Mouse (Mus musculus): ENCODE results near the gene Slc2a4. TPM values are rescaled to one million over a fixed set of nuclear protein-coding genes. Genes with fewer than 3 reads are reported as not detected.
"Not testable (repeated sequence)": the region's sequence is repeated elsewhere in the genome, so short reads cannot be mapped to it uniquely, and the experiment has no call there.

The Slc2a4 gene
- polyA plus RNA-seq, 1 experiment from 2014 or later: 29.2 TPM

- no peaks in the 10 kb centered on the region for H3K27me3 ChIP-seq
- peaks cover 18% of the 10 kb centered on the region for H3K36me3 ChIP-seq
- H3K4me1 ChIP-seq: peaks cover 26% of the 10 kb centered on the region
- WGBS: 59% methylated on average over 3 of the region's 3 CpGs
- peak overlapping the region; percentile 90 for H3K4me3 ChIP-seq
- H3K4me2 ChIP-seq (replicated peaks): peak overlapping the region; percentile 88
- no peak for ATAC-seq (ENCODE audit: low FRiP score, low read depth)
- H3K9ac ChIP-seq: 0 out of 2 replicates have a peak overlapping the region, but pooled peaks have one; percentile 19
- no peaks in the 10 kb centered on the region for H3K9me3 ChIP-seq
- H3K27ac ChIP-seq: peak overlapping the region; percentile 97; the same call in 1 of the 2 replicates
Observed at GRCm38 (mm10) chr11:69922796-69923195, 25.2 kb downstream of the Slc2a4 start.

- H3K4me1 ChIP-seq: peaks cover 26% of the 10 kb centered on the region
- 3% methylated on average over 12 of the region's 12 CpGs for WGBS
- peak overlapping the region; percentile 88 for H3K4me2 ChIP-seq (replicated peaks)
- peaks cover 24% of the 10 kb centered on the region for H3K36me3 ChIP-seq
- ATAC-seq (ENCODE audit: low FRiP score, low read depth): no peak
- peak overlapping the region; percentile 71 for H3K9ac ChIP-seq
- peak overlapping the region; percentile 90 for H3K4me3 ChIP-seq
- peak overlapping the region; percentile 97 for H3K27ac ChIP-seq
- H3K9me3 ChIP-seq: no peaks in the 10 kb centered on the region
- no peaks in the 10 kb centered on the region for H3K27me3 ChIP-seq
Observed at GRCm38 (mm10) chr11:69922012-69922756, 25.8 kb downstream of the Slc2a4 start.

- H3K4me2 ChIP-seq (replicated peaks): peak within 1 kb of the TSS; percentile 88
- H3K4me3 ChIP-seq: peak within 1 kb of the TSS; percentile 90
- H3K9ac ChIP-seq: peak within 1 kb of the TSS; percentile 96
- peaks cover 27% of the 10 kb centered on the region for H3K4me1 ChIP-seq
- ATAC-seq (ENCODE audit: low FRiP score, low read depth): peak; percentile 96
- peaks cover 32% of the 10 kb centered on the region for H3K36me3 ChIP-seq
- H3K9me3 ChIP-seq: no peaks in the 10 kb centered on the region
- under 1% methylated on average over 78 of the region's 78 CpGs for WGBS
- no peaks in the 10 kb centered on the region for H3K27me3 ChIP-seq
- H3K27ac ChIP-seq: peak within 1 kb of the TSS; percentile 97
Observed at GRCm38 (mm10) chr11:69921114-69922011, 26.6 kb downstream of the Slc2a4 start, which contains the start of gene Eif5a. Gene Eif5a (minus strand): TSS chr11:69921958.

GRCm38 (mm10) chr11:69920266-69921031 is 27.5 kb downstream of the Slc2a4 start:
- H3K36me3 ChIP-seq: peaks cover 41% of the 10 kb centered on the region
- peaks cover 36% of the 10 kb centered on the region for H3K4me1 ChIP-seq
- under 1% methylated on average over 58 of the region's 65 CpGs for WGBS
- peak; percentile 3 for ATAC-seq (ENCODE audit: low FRiP score, low read depth)
- H3K4me3 ChIP-seq: peak overlapping the region; percentile 90
- H3K9me3 ChIP-seq: no peaks in the 10 kb centered on the region
- H3K9ac ChIP-seq: peak overlapping the region; percentile 96
- H3K27me3 ChIP-seq: no peaks in the 10 kb centered on the region
- H3K4me2 ChIP-seq (replicated peaks): peak overlapping the region; percentile 88
- peak overlapping the region; percentile 90 for H3K27ac ChIP-seq

GRCm38 (mm10) chr11:69919661-69920265 is 28.2 kb downstream of the Slc2a4 start:
- Histone ChIP-seq H3K27me3 (no peaks in the 10 kb centered on the region), H3K4me2 (replicated peaks) (peak overlapping the region; percentile 88), H3K4me3 (peak overlapping the region; percentile 90), H3K27ac (peak overlapping the region; percentile 90), H3K36me3 (peaks cover 48% of the 10 kb centered on the region), H3K4me1 (peaks cover 43% of the 10 kb centered on the region), H3K9me3 (no peaks in the 10 kb centered on the region), H3K9ac (peak overlapping the region; percentile 96)
- no peak for ATAC-seq (ENCODE audit: low FRiP score, low read depth)
- WGBS: under 1% methylated on average over 17 of the region's 17 CpGs

- no peaks in the 10 kb centered on the region for H3K27me3 ChIP-seq
- H3K36me3 ChIP-seq: peaks cover 49% of the 10 kb centered on the region
- H3K9me3 ChIP-seq: no peaks in the 10 kb centered on the region
- peak overlapping the region; percentile 90 for H3K27ac ChIP-seq
- peak overlapping the region; percentile 96; the same call in 1 of the 2 replicates for H3K9ac ChIP-seq
- H3K4me2 ChIP-seq (replicated peaks): peak overlapping the region; percentile 88
- WGBS: 81% methylated on average over 9 of the region's 9 CpGs
- no peak for ATAC-seq (ENCODE audit: low FRiP score, low read depth)
- peaks cover 46% of the 10 kb centered on the region for H3K4me1 ChIP-seq
- H3K4me3 ChIP-seq: peak overlapping the region; percentile 90
Observed at GRCm38 (mm10) chr11:69919053-69919452, 28.9 kb downstream of the Slc2a4 start.

- no peak overlapping the region for H3K9ac ChIP-seq
- H3K4me3 ChIP-seq: no peak overlapping the region
- no peak overlapping the region for H3K27ac ChIP-seq
- H3K9me3 ChIP-seq: no peaks in the 10 kb centered on the region
- H3K4me1 ChIP-seq: peaks cover 51% of the 10 kb centered on the region
- no peak overlapping the region for H3K4me2 ChIP-seq (replicated peaks)
- peaks cover 52% of the 10 kb centered on the region for H3K36me3 ChIP-seq
- no peaks in the 10 kb centered on the region for H3K27me3 ChIP-seq
- WGBS: 78% methylated on average over 5 of the region's 5 CpGs
- no peak for ATAC-seq (ENCODE audit: low FRiP score, low read depth)
Observed at GRCm38 (mm10) chr11:69918118-69918517, 29.9 kb downstream of the Slc2a4 start.

GRCm38 (mm10) chr11:69917379-69917948 is 30.5 kb downstream of the Slc2a4 start:
- no peak overlapping the region for H3K9ac ChIP-seq
- WGBS: 84% methylated on average over 8 of the region's 8 CpGs
- no peaks in the 10 kb centered on the region for H3K9me3 ChIP-seq
- H3K36me3 ChIP-seq: peaks cover 59% of the 10 kb centered on the region
- no peak for ATAC-seq (ENCODE audit: low FRiP score, low read depth)
- no peak overlapping the region for H3K4me2 ChIP-seq (replicated peaks)
- no peaks in the 10 kb centered on the region for H3K27me3 ChIP-seq
- peaks cover 48% of the 10 kb centered on the region for H3K4me1 ChIP-seq
- H3K4me3 ChIP-seq: no peak overlapping the region
- no peak overlapping the region for H3K27ac ChIP-seq

- H3K4me1 ChIP-seq: peaks cover 45% of the 10 kb centered on the region
- not testable (repeated sequence) for ATAC-seq (ENCODE audit: low FRiP score, low read depth); H3K27ac ChIP-seq; H3K4me3 ChIP-seq; H3K4me2 ChIP-seq (replicated peaks); H3K27me3 ChIP-seq; H3K9me3 ChIP-seq; H3K9ac ChIP-seq
- H3K36me3 ChIP-seq: peaks cover 65% of the 10 kb centered on the region
- 59% methylated on average over 7 of the region's 7 CpGs for WGBS
Observed at GRCm38 (mm10) chr11:69916652-69917378, 31.2 kb downstream of the Slc2a4 start.

GRCm38 (mm10) chr11:69915667-69916627 is 32.0 kb downstream of the Slc2a4 start:
- peak overlapping the region; percentile 87 for H3K4me3 ChIP-seq
- peaks cover 74% of the 10 kb centered on the region for H3K36me3 ChIP-seq
- ATAC-seq (ENCODE audit: low FRiP score, low read depth): no peak
- peak overlapping the region; percentile 3; the same call in 1 of the 2 replicates for H3K9ac ChIP-seq
- no peaks in the 10 kb centered on the region for H3K9me3 ChIP-seq
- no peaks in the 10 kb centered on the region for H3K27me3 ChIP-seq
- no peak overlapping the region for H3K27ac ChIP-seq
- WGBS: 76% methylated on average over 5 of the region's 5 CpGs
- peaks cover 45% of the 10 kb centered on the region for H3K4me1 ChIP-seq
- H3K4me2 ChIP-seq (replicated peaks): peak overlapping the region; percentile 81
